Mouse (Mus musculus) heart, adult 2 months (tissue): ENCODE measurements around the gene Prkar2a. TPM values are rescaled to one million over a fixed set of nuclear protein-coding genes. Genes with fewer than 3 reads are reported as not detected.
A peak's percentile ranks its signal among the peaks of the same experiment; 100 is the strongest.
"Not testable (repeated sequence)": the region's sequence is repeated elsewhere in the genome, so short reads cannot be mapped to it uniquely, and the experiment has no call there.

Source experiments
- DNase-seq, 2 experiments: peaks; one replicate each; pipeline ENCODE4 v3.0.0; 2021
- H3K27ac ChIP-seq: fragments of 200-600 bp; 2 replicates; pipeline ENCODE4 v1.8.1; 2022
- H3K27me3 ChIP-seq: fragments of 200-500 bp; 2 replicates; pipeline ENCODE4 v1.6.1; 2012; ENCODE audit warnings: mild to moderate bottlenecking, low read length, inconsistent platforms, mixed read lengths; ENCODE audit not compliant: control insufficient read depth, insufficient read depth
- H3K36me3 ChIP-seq: fragments of 200-500 bp; 2 replicates; pipeline ENCODE4 v1.6.1; 2012; ENCODE audit warnings: low read length, inconsistent platforms; ENCODE audit not compliant: control insufficient read depth, insufficient read depth
- H3K4me1 ChIP-seq: fragments of 200-500 bp; 2 replicates; pipeline ENCODE4 v1.6.1; 2011; ENCODE audit warnings: low read length; ENCODE audit not compliant: control insufficient read depth, insufficient read depth
- H3K4me3 ChIP-seq: fragments of 200-600 bp; 2 replicates; pipeline ENCODE4 v1.8.1; 2022
- H3K79me2 ChIP-seq: fragments of 200-500 bp; replicated peaks from 2 replicates; pipeline ENCODE4 v1.6.1; 2012; ENCODE audit warnings: mild to moderate bottlenecking, inconsistent platforms, low read length, moderate library complexity, mixed read lengths; ENCODE audit not compliant: control insufficient read depth, insufficient read depth
- H3K9ac ChIP-seq: fragments of 200-500 bp; 2 replicates; pipeline ENCODE4 v1.6.1; 2012; ENCODE audit warnings: low read depth, mild to moderate bottlenecking, control low read depth, inconsistent platforms, low read length, mixed read lengths
- CTCF ChIP-seq: fragments of 200-600 bp; IDR thresholded peaks from 2 replicates; pipeline ENCODE4 v1.8.1; 2022; ENCODE audit warnings: antibody characterized with exemption, mild to moderate bottlenecking, moderate library complexity
- EP300 ChIP-seq: fragments of 200-500 bp; IDR thresholded peaks from 2 replicates; pipeline ENCODE4 v1.6.1; 2011; ENCODE audit warnings: low read depth, low read length, control low read depth; ENCODE audit not compliant: insufficient read depth
- POLR2A ChIP-seq: fragments of 200-500 bp; IDR thresholded peaks from 2 replicates; pipeline ENCODE4 v1.6.1; 2011; ENCODE audit warnings: mild to moderate bottlenecking, low read depth, low read length, control low read depth; ENCODE audit not compliant: insufficient read depth
- WGBS: fragments of 180-500 bp; shearing (Covaris S2); methylation state at CpG from one replicate; pipeline ENCODE4 v1.1.7; 2018; 5-methylcytosine and 5-hydroxymethylcytosine counted together
- intact Hi-C: fragments of 180-260 bp; cut with DNase I; formaldehyde crosslinking; loops from one replicate; pipeline ENCODE4 v1.15.1; 2025
- polyA plus RNA-seq: library from polyadenylated mRNA; depleted of rRNA; stranded (reverse); fragments of >200 nt; gene quantifications from 2 replicates; pipeline ENCODE4 v1.2.3, GENCODE M21; 2012
- total RNA-seq, 2 experiments: library from RNA; stranded (reverse); gene quantifications; 2 replicates each; pipeline ENCODE4 v1.2.3; 2021

The Prkar2a gene
- total and polyA plus RNA-seq, 3 experiments: 22.9 to 82.8 (median 78.8) TPM

- 73% methylated on average over 10 of the region's 10 CpGs for WGBS
These were observed 34.3 kb upstream of the Prkar2a start for GRCm38 (mm10) chr9:108654566-108655464.

GRCm38 (mm10) chr9:108655865-108656264 lies 33.2 kb upstream of the Prkar2a start:
- WGBS: 60% methylated on average over 7 of the region's 7 CpGs

More at GRCm38 (mm10) chr9:108654566-108655464, 34.3 kb upstream of the Prkar2a start:
- Histone ChIP-seq H3K79me2 (no peaks in the 10 kb centered on the region), H3K27me3 (no peaks in the 10 kb centered on the region), H3K36me3 (peaks cover 3% of the 10 kb centered on the region; the same call in 1 of the 2 replicates), H3K4me3 (no peak overlapping the region), H3K9ac (no peak overlapping the region), H3K4me1 (peaks cover 3% of the 10 kb centered on the region), H3K27ac (no peak overlapping the region)
- no peak for DNase-seq
- intact Hi-C loops: no loop called here
- TF ChIP-seq EP300 (no peak), POLR2A (no peak), CTCF (no peak)

GRCm38 (mm10) chr9:108661677-108662612 lies 27.2 kb upstream of the Prkar2a start, which contains the start of gene Slc25a20:
Slc25a20 (plus strand) TSS chr9:108662088.
- Histone ChIP-seq H3K4me3 (peak within 1 kb of the TSS; percentile 66), H3K27me3 (no peaks in the 10 kb centered on the region), H3K9ac (peak within 1 kb of the TSS; percentile 80), H3K79me2 (no peaks in the 10 kb centered on the region; the same call in 1 of the 2 replicates), H3K36me3 (peaks cover 6% of the 10 kb centered on the region), H3K27ac (peak within 1 kb of the TSS; percentile 81), H3K4me1 (peaks cover 3% of the 10 kb centered on the region)
- 3% methylated on average over 37 of the region's 37 CpGs for WGBS
- TF ChIP-seq POLR2A (peak; percentile 67), EP300 (0 out of 2 replicates have a peak, but pooled peaks have one; percentile 12), CTCF (no peak)
- peak; percentile 85 to 89 for DNase-seq
- intact Hi-C loops: no loop called here

More at GRCm38 (mm10) chr9:108655865-108656264, 33.2 kb upstream of the Prkar2a start:
- DNase-seq, H3K36me3 ChIP-seq, H3K27me3 ChIP-seq, H3K79me2 ChIP-seq, H3K9ac ChIP-seq, H3K27ac ChIP-seq, intact Hi-C loops, H3K4me3 ChIP-seq, H3K4me1 ChIP-seq: not testable (repeated sequence)

- peaks cover 6% of the 10 kb centered on the region for H3K36me3 ChIP-seq
- H3K27me3 ChIP-seq: no peaks in the 10 kb centered on the region
- peak overlapping the region; percentile 80 for H3K9ac ChIP-seq
- intact Hi-C loops: no loop called here
- 22% methylated on average over 6 of the region's 6 CpGs for WGBS
- H3K4me1 ChIP-seq: peaks cover 3% of the 10 kb centered on the region
- TF ChIP-seq EP300 (no peak), POLR2A (no peak), CTCF (no peak)
- H3K27ac ChIP-seq: peak overlapping the region; percentile 81
- no peaks in the 10 kb centered on the region; the same call in 1 of the 2 replicates for H3K79me2 ChIP-seq
- H3K4me3 ChIP-seq: peak overlapping the region; percentile 66
- DNase-seq: peak in 1 of 2 experiments; percentile 4
These were observed 26.5 kb upstream of the Prkar2a start for GRCm38 (mm10) chr9:108662660-108663059.

GRCm38 (mm10) chr9:108669875-108670274 lies 19.2 kb upstream of the Prkar2a start:
- intact Hi-C loops: no loop called here
- Histone ChIP-seq H3K79me2 (no peaks in the 10 kb centered on the region), H3K27me3 (no peaks in the 10 kb centered on the region), H3K9ac (no peak overlapping the region), H3K36me3 (no peaks in the 10 kb centered on the region), H3K4me3 (no peak overlapping the region), H3K4me1 (no peaks in the 10 kb centered on the region), H3K27ac (no peak overlapping the region)
- DNase-seq: no peak
- TF ChIP-seq EP300 (no peak), CTCF (peak; percentile 43), POLR2A (no peak)
- WGBS: 69% methylated on average over 8 of the region's 8 CpGs
